Mouse (Mus musculus) yolk sac, embryonic 10.5 days (tissue): ENCODE results near the gene Lkaaear1.

Experiments
- DNase-seq: peaks from one replicate; pipeline ENCODE4 v3.0.0-alpha.2; 2017; ENCODE audit warnings: low spot score

Gene Lkaaear1

GRCm38 (mm10) chr2:181653523-181653922 is 44.7 kb downstream of the Lkaaear1 start:
- DNase-seq, result no peak

GRCm38 (mm10) chr2:181653065-181653464 is 45.2 kb downstream of the Lkaaear1 start:
- DNase-seq, result no peak

- no peak for DNase-seq
Measured at GRCm38 (mm10) chr2:181648926-181649325, 49.3 kb downstream of the Lkaaear1 start.
